Mouse (Mus musculus): ENCODE measurements around the gene Szt2. TPM values are rescaled to one million over a fixed set of nuclear protein-coding genes. Genes with fewer than 3 reads are reported as not detected.

Szt2 gene
- polyA plus RNA-seq, 1 experiment from 2014 or later: 7.6 TPM

DNA sequence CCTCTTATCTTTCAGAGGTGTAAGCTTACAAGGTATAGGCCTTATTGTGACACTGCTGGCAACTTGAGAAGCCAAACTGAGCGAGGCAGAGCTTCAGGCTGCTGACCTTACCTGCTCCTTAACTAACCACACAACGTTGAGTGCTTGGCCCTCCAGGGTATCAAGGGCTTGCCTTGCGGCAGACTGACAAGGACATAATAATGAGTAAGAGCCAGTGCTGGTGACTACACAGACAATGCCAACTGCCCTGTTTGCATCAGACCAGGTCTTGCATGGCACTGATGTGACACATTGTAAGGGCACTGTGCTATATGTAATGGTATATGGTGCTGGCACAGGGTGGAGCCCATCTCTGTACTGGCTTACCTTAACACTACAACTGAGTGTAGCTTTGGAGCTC is 40.5 kb downstream of the Szt2 start:
- H3K4me2 ChIP-seq (replicated peaks): no peak overlapping the region
- peaks cover 89% of the 10 kb centered on the region for H3K36me3 ChIP-seq
- H3K9ac ChIP-seq: no peak overlapping the region
- H3K27me3 ChIP-seq: no peaks in the 10 kb centered on the region
- no peak overlapping the region for H3K4me3 ChIP-seq (replicated peaks)
- H3K27ac ChIP-seq (replicated peaks): no peak overlapping the region
- no peaks in the 10 kb centered on the region for H3K9me3 ChIP-seq (replicated peaks)
- 83% methylated on average over 3 of the region's 3 CpGs for WGBS
- H3K4me1 ChIP-seq: no peaks in the 10 kb centered on the region
- ATAC-seq (ENCODE audit: insufficient number of reproducible peaks, low FRiP score, low TSS enrichment, low read depth): no peak

DNA sequence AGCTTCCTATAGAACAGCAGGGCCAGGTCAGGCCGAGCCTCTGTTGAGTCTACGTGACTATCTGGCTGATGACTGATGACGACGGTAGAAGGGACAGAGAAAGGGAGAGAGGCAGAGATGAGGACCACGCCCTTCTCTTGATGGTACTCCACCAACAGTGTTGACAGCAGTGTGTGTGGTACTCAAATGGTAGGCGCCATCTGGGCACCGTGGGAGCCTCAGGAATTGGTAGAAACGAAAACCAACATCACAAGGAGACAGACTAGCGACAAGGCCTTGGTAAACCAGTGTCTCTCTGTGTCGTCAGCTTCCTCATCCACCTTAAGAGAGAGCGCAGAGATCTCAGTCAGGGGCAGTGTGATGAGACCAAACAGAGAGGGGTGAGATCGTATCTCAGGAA is 41.5 kb downstream of the Szt2 start:
- no peaks in the 10 kb centered on the region for H3K9me3 ChIP-seq (replicated peaks)
- H3K4me2 ChIP-seq (replicated peaks): no peak overlapping the region
- no peaks in the 10 kb centered on the region for H3K27me3 ChIP-seq
- H3K36me3 ChIP-seq: peaks cover 89% of the 10 kb centered on the region
- H3K4me1 ChIP-seq: no peaks in the 10 kb centered on the region
- no peak overlapping the region for H3K27ac ChIP-seq (replicated peaks)
- no peak overlapping the region for H3K9ac ChIP-seq
- 86% methylated on average over 12 of the region's 12 CpGs for WGBS
- ATAC-seq (ENCODE audit: insufficient number of reproducible peaks, low FRiP score, low TSS enrichment, low read depth): no peak
- H3K4me3 ChIP-seq (replicated peaks): no peak overlapping the region

- Histone ChIP-seq H3K9ac (no peak overlapping the region), H3K4me2 (replicated peaks) (no peak overlapping the region), H3K4me3 (replicated peaks) (no peak overlapping the region), H3K9me3 (replicated peaks) (no peaks in the 10 kb centered on the region), H3K27me3 (no peaks in the 10 kb centered on the region), H3K4me1 (0 out of 2 replicates have a peak, but pooled peaks cover 4% of the 10 kb centered on the region), H3K27ac (replicated peaks) (no peak overlapping the region), H3K36me3 (peaks cover 84% of the 10 kb centered on the region)
- no peak for ATAC-seq (ENCODE audit: insufficient number of reproducible peaks, low FRiP score, low TSS enrichment, low read depth)
- WGBS: 87% methylated on average over 14 of the region's 14 CpGs
Measured at GRCm38 (mm10) chr4:118365991-118366390, 43.1 kb downstream of the Szt2 start.

DNA sequence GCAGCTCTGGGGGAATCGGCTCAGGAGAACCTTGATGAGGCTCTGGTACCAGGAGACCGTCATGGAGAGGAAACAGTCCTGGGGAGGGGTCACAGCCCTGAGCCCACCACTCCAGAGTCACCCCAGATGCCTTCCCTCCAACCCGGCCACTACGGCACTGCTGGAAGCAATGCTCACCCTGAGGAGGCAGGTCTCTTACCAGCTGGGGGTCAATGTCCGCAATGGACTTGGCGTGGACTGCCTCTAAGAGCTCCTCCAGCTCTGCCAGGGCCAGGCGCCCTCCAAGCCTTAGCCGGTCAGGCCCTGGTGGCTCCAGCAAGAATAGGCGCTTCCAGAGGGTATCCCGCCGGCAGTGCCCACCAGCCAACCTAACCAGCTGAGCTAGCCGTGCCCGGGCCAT is 44.4 kb downstream of the Szt2 start:
- Histone ChIP-seq H3K36me3 (peaks cover 73% of the 10 kb centered on the region), H3K4me2 (replicated peaks) (no peak overlapping the region), H3K27me3 (no peaks in the 10 kb centered on the region), H3K27ac (replicated peaks) (no peak overlapping the region), H3K9ac (no peak overlapping the region), H3K4me3 (replicated peaks) (no peak overlapping the region), H3K9me3 (replicated peaks) (no peaks in the 10 kb centered on the region), H3K4me1 (peaks cover 14% of the 10 kb centered on the region)
- 96% methylated on average over 13 of the region's 13 CpGs for WGBS
- ATAC-seq (ENCODE audit: insufficient number of reproducible peaks, low FRiP score, low TSS enrichment, low read depth): no peak; the same call in 1 of the 2 replicates

- H3K27me3 ChIP-seq: no peaks in the 10 kb centered on the region
- 95% methylated on average over 3 of the region's 3 CpGs for WGBS
- H3K27ac ChIP-seq (replicated peaks): no peak overlapping the region
- ATAC-seq (ENCODE audit: insufficient number of reproducible peaks, low FRiP score, low TSS enrichment, low read depth): no peak
- H3K9me3 ChIP-seq (replicated peaks): no peaks in the 10 kb centered on the region
- peaks cover 18% of the 10 kb centered on the region for H3K4me1 ChIP-seq
- H3K36me3 ChIP-seq: peaks cover 66% of the 10 kb centered on the region
- H3K9ac ChIP-seq: no peak overlapping the region
- H3K4me3 ChIP-seq (replicated peaks): no peak overlapping the region
- H3K4me2 ChIP-seq (replicated peaks): no peak overlapping the region
Measured at GRCm38 (mm10) chr4:118363985-118364384, 45.1 kb downstream of the Szt2 start.

DNA sequence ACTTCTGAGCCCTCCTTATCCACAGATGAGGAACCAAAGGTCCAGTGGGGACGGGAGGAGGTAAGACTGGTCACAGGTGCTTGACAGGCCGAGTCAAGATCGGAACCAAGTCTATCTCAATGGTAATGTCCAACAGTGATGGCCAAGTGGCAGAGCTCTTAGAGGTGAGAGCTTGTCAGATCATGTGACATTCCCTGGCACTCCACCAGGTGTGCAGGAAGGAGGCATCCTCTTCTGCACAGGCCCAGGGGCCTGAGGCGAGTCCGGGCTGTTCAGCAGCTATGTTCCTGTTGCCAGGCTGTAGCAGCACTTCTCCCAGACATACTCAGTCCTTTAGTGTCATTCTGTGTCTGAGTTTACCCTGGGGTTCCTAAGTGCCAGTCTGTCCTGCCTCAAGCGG is 46.2 kb downstream of the Szt2 start:
- no peak overlapping the region for H3K4me3 ChIP-seq (replicated peaks)
- no peaks in the 10 kb centered on the region for H3K27me3 ChIP-seq
- no peaks in the 10 kb centered on the region for H3K9me3 ChIP-seq (replicated peaks)
- peaks cover 56% of the 10 kb centered on the region for H3K36me3 ChIP-seq
- WGBS: 86% methylated on average over 6 of the region's 6 CpGs
- no peak overlapping the region for H3K9ac ChIP-seq
- H3K4me2 ChIP-seq (replicated peaks): no peak overlapping the region
- peaks cover 18% of the 10 kb centered on the region for H3K4me1 ChIP-seq
- H3K27ac ChIP-seq (replicated peaks): no peak overlapping the region
- no peak for ATAC-seq (ENCODE audit: insufficient number of reproducible peaks, low FRiP score, low TSS enrichment, low read depth)

DNA sequence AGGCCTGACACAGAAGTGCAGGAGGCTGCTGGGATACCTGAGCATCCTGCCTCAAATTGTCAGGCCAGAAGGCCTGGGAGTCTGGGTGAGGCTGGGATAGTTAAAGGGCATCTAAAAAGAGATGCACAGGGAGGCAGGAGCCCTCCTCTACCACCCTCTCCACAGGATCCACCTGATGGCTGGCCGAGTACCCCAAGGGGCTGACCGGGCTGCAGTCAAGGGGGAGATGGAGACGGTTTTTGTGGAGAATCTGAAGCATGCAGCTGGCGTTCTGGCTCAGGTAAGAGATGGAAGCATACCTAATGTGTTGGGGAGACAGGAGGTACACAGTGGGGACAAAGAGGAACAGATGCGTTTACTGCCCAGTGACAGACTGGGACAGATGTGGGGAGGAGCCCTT is 47.6 kb downstream of the Szt2 start:
- H3K36me3 ChIP-seq: peaks cover 47% of the 10 kb centered on the region
- no peak for ATAC-seq (ENCODE audit: insufficient number of reproducible peaks, low FRiP score, low TSS enrichment, low read depth)
- no peak overlapping the region for H3K27ac ChIP-seq (replicated peaks)
- H3K9me3 ChIP-seq (replicated peaks): no peaks in the 10 kb centered on the region
- WGBS: 76% methylated on average over 5 of the region's 5 CpGs
- no peak overlapping the region for H3K9ac ChIP-seq
- H3K4me2 ChIP-seq (replicated peaks): no peak overlapping the region
- H3K4me1 ChIP-seq: peaks cover 18% of the 10 kb centered on the region
- no peaks in the 10 kb centered on the region for H3K27me3 ChIP-seq
- no peak overlapping the region for H3K4me3 ChIP-seq (replicated peaks)

GRCm38 (mm10) chr4:118359896-118360720 is 49.0 kb downstream of the Szt2 start:
- ATAC-seq (ENCODE audit: insufficient number of reproducible peaks, low FRiP score, low TSS enrichment, low read depth): peak; percentile 65
- peak overlapping the region; percentile 72 for H3K4me3 ChIP-seq (replicated peaks)
- H3K27me3 ChIP-seq: no peaks in the 10 kb centered on the region
- H3K9me3 ChIP-seq (replicated peaks): no peaks in the 10 kb centered on the region
- H3K4me2 ChIP-seq (replicated peaks): peak overlapping the region; percentile 92
- peaks cover 34% of the 10 kb centered on the region for H3K36me3 ChIP-seq
- peaks cover 18% of the 10 kb centered on the region for H3K4me1 ChIP-seq
- peak overlapping the region; percentile 75 for H3K9ac ChIP-seq
- 1% methylated on average over 54 of the region's 54 CpGs for WGBS
- H3K27ac ChIP-seq (replicated peaks): peak overlapping the region; percentile 86

- Histone ChIP-seq H3K27ac (replicated peaks) (peak overlapping the region; percentile 86), H3K9ac (peak overlapping the region; percentile 75; the same call in 1 of the 2 replicates), H3K27me3 (no peaks in the 10 kb centered on the region), H3K4me2 (replicated peaks) (peak overlapping the region; percentile 92), H3K4me1 (peaks cover 18% of the 10 kb centered on the region), H3K4me3 (replicated peaks) (peak overlapping the region; percentile 72), H3K36me3 (peaks cover 26% of the 10 kb centered on the region), H3K9me3 (replicated peaks) (no peaks in the 10 kb centered on the region)
- ATAC-seq (ENCODE audit: insufficient number of reproducible peaks, low FRiP score, low TSS enrichment, low read depth): peak; percentile 26; the same call in 1 of the 2 replicates
- 15% methylated on average over 21 of the region's 21 CpGs for WGBS
Measured at GRCm38 (mm10) chr4:118359211-118359895, 49.7 kb downstream of the Szt2 start.

- Histone ChIP-seq H3K27ac (replicated peaks) (no peak overlapping the region), H3K27me3 (no peaks in the 10 kb centered on the region), H3K4me1 (peaks cover 18% of the 10 kb centered on the region), H3K9me3 (replicated peaks) (no peaks in the 10 kb centered on the region), H3K36me3 (peaks cover 16% of the 10 kb centered on the region), H3K4me2 (replicated peaks) (no peak overlapping the region), H3K4me3 (replicated peaks) (no peak overlapping the region), H3K9ac (no peak overlapping the region)
- 81% methylated on average over 17 of the region's 17 CpGs for WGBS
- no peak for ATAC-seq (ENCODE audit: insufficient number of reproducible peaks, low FRiP score, low TSS enrichment, low read depth)
Measured at GRCm38 (mm10) chr4:118358159-118358895, 50.7 kb downstream of the Szt2 start.

GRCm38 (mm10) chr4:118357504-118357903 is 51.6 kb downstream of the Szt2 start:
- Histone ChIP-seq H3K27me3 (no peaks in the 10 kb centered on the region), H3K27ac (replicated peaks) (no peak overlapping the region), H3K9me3 (replicated peaks) (no peaks in the 10 kb centered on the region), H3K4me3 (replicated peaks) (no peak overlapping the region), H3K36me3 (peaks cover 8% of the 10 kb centered on the region; the same call in 1 of the 2 replicates), H3K4me1 (peaks cover 18% of the 10 kb centered on the region), H3K4me2 (replicated peaks) (no peak overlapping the region), H3K9ac (no peak overlapping the region)
- WGBS: 87% methylated on average over 8 of the region's 8 CpGs
- ATAC-seq (ENCODE audit: insufficient number of reproducible peaks, low FRiP score, low TSS enrichment, low read depth): no peak
